Mouse (Mus musculus) liver, embryonic 14.5 days (tissue): Measurements from ENCODE around the gene Phactr1.

Source experiments
- CTCF ChIP-seq: IDR thresholded peaks from 2 replicates; pipeline ENCODE4 v1.5.1; 2016; ENCODE audit warnings: antibody characterized with exemption, low read depth, control low read depth
- EP300 ChIP-seq: IDR thresholded peaks from 2 replicates; pipeline ENCODE4 v1.6.1; 2016; ENCODE audit warnings: antibody characterized with exemption, low read depth

- TF ChIP-seq CTCF (no peak), EP300 (no peak)
These were observed 239.6 kb downstream of the Phactr1 start for GRCm38 (mm10) chr13:42920062-42920461.
